Mouse (Mus musculus) limb, embryonic 11.5 days (tissue): ENCODE results near the gene Sugp1. TPM values are rescaled to one million over a fixed set of nuclear protein-coding genes. Genes with fewer than 3 reads are reported as not detected.

Source experiments
- ATAC-seq: fragments of 200-750 bp; cut with Nextera tagmentation; 2 replicates; pipeline ENCODE4 v1.8.0; 2017; ENCODE audit warnings: low read depth; ENCODE audit not compliant: insufficient number of reproducible peaks, low FRiP score, low TSS enrichment
- DNase-seq: peaks from one replicate; pipeline ENCODE4 v3.0.0-alpha.2; 2015; ENCODE audit warnings: low spot score
- H3K27ac ChIP-seq: fragments of 300-500 bp; sonication (generic); replicated peaks from 2 replicates; pipeline ENCODE4 v1.5.1; 2014; ENCODE audit warnings: low read depth, mild to moderate bottlenecking, low read length
- H3K27me3 ChIP-seq: fragments of 300-500 bp; sonication (generic); 2 replicates; pipeline ENCODE4 v1.6.1; 2014; ENCODE audit warnings: mild to moderate bottlenecking, low read length, mixed read lengths; ENCODE audit not compliant: control insufficient read depth, insufficient read depth
- H3K36me3 ChIP-seq: fragments of 300-500 bp; sonication (generic); 2 replicates; pipeline ENCODE4 v1.6.1; 2014; ENCODE audit warnings: mild to moderate bottlenecking, low read length, moderate library complexity, mixed read lengths; ENCODE audit not compliant: control insufficient read depth, insufficient read depth
- H3K4me1 ChIP-seq: fragments of 300-500 bp; sonication (generic); 2 replicates; pipeline ENCODE4 v1.6.1; 2014; ENCODE audit warnings: low read length, mixed read lengths; ENCODE audit not compliant: control insufficient read depth, insufficient read depth
- H3K4me2 ChIP-seq: fragments of 300-500 bp; sonication (generic); 2 replicates; pipeline ENCODE4 v1.6.1; 2014; ENCODE audit warnings: low read depth, mild to moderate bottlenecking, moderate library complexity; ENCODE audit not compliant: severe bottlenecking
- H3K4me3 ChIP-seq: fragments of 300-500 bp; sonication (generic); 2 replicates; pipeline ENCODE4 v1.5.1; 2014; ENCODE audit warnings: low read depth, low read length
- H3K9ac ChIP-seq: fragments of 300-500 bp; sonication (generic); 2 replicates; pipeline ENCODE4 v1.6.1; 2014; ENCODE audit warnings: mild to moderate bottlenecking, low read length
- H3K9me3 ChIP-seq: fragments of 300-500 bp; sonication (generic); 2 replicates; pipeline ENCODE4 v1.6.1; 2016; ENCODE audit warnings: low read length; ENCODE audit not compliant: control insufficient read depth
- WGBS: fragments of 180-500 bp; shearing (Covaris S2); extraction: QIAGEN DNeasy Blood & Tissue Kit; methylation state at CpG from one replicate; pipeline ENCODE4 v1.1.7; 2014; 5-methylcytosine and 5-hydroxymethylcytosine counted together
- polyA plus RNA-seq: library from polyadenylated mRNA; unstranded; fragments of >200 nt; fragmentation: Nextera tagmentation; extraction: Ambion mirVana; gene quantifications from 2 replicates; pipeline ENCODE4 v1.2.1, GENCODE M21; 2014

Gene Sugp1
- polyA plus RNA-seq, 1 experiment from 2014 or later = 39.1 TPM

GRCm38 (mm10) chr8:70110451-70110850, 67.8 kb downstream of the Sugp1 start:
- no peaks in the 10 kb centered on the region for H3K36me3 ChIP-seq
- H3K4me2 ChIP-seq = no peak overlapping the region
- H3K9ac ChIP-seq = no peak overlapping the region
- no peak overlapping the region for H3K27ac ChIP-seq
- H3K4me3 ChIP-seq = no peak overlapping the region
- WGBS = 96% methylated on average over 2 of the region's 2 CpGs
- no peaks in the 10 kb centered on the region; the same call in 1 of the 2 replicates for H3K9me3 ChIP-seq
- ATAC-seq (no peak), DNase-seq (no peak)
- H3K27me3 ChIP-seq = peaks cover 55% of the 10 kb centered on the region
- no peaks in the 10 kb centered on the region for H3K4me1 ChIP-seq

GRCm38 (mm10) chr8:70111192-70111795, 68.7 kb downstream of the Sugp1 start:
- Histone ChIP-seq H3K9ac (no peak overlapping the region), H3K36me3 (no peaks in the 10 kb centered on the region), H3K4me2 (no peak overlapping the region), H3K4me1 (no peaks in the 10 kb centered on the region), H3K9me3 (no peaks in the 10 kb centered on the region; the same call in 1 of the 2 replicates), H3K27ac (no peak overlapping the region), H3K4me3 (no peak overlapping the region), H3K27me3 (peaks cover 56% of the 10 kb centered on the region)
- ATAC-seq (no peak), DNase-seq (no peak)
- 42% methylated on average over 23 of the region's 23 CpGs for WGBS

- Histone ChIP-seq H3K9me3 (no peaks in the 10 kb centered on the region; the same call in 1 of the 2 replicates), H3K4me3 (0 out of 2 replicates have a peak overlapping the region, but pooled peaks have one; percentile 5), H3K27me3 (peaks cover 62% of the 10 kb centered on the region), H3K36me3 (no peaks in the 10 kb centered on the region), H3K9ac (no peak overlapping the region), H3K4me1 (no peaks in the 10 kb centered on the region), H3K27ac (no peak overlapping the region), H3K4me2 (peak overlapping the region; percentile 24; the same call in 1 of the 2 replicates)
- ATAC-seq = no peak
- DNase-seq = peak; percentile 36
- WGBS = 8% methylated on average over 43 of the region's 43 CpGs
Observed at GRCm38 (mm10) chr8:70112401-70113016, 69.9 kb downstream of the Sugp1 start.

GRCm38 (mm10) chr8:70114488-70114887, 71.9 kb downstream of the Sugp1 start:
- H3K4me2 ChIP-seq = no peak overlapping the region
- no peak for DNase-seq
- no peak for ATAC-seq
- no peaks in the 10 kb centered on the region; the same call in 1 of the 2 replicates for H3K9me3 ChIP-seq
- no peak overlapping the region for H3K4me3 ChIP-seq
- WGBS = 26% methylated on average over 6 of the region's 6 CpGs
- no peaks in the 10 kb centered on the region for H3K4me1 ChIP-seq
- no peaks in the 10 kb centered on the region for H3K36me3 ChIP-seq
- H3K27me3 ChIP-seq = peaks cover 75% of the 10 kb centered on the region
- no peak overlapping the region for H3K27ac ChIP-seq
- no peak overlapping the region for H3K9ac ChIP-seq

- H3K9ac ChIP-seq = no peak overlapping the region
- H3K4me1 ChIP-seq = no peaks in the 10 kb centered on the region
- DNase-seq = no peak
- no peak overlapping the region for H3K27ac ChIP-seq
- H3K4me2 ChIP-seq = no peak overlapping the region
- no peak overlapping the region for H3K4me3 ChIP-seq
- ATAC-seq = no peak
- H3K36me3 ChIP-seq = no peaks in the 10 kb centered on the region
- H3K9me3 ChIP-seq = no peaks in the 10 kb centered on the region; the same call in 1 of the 2 replicates
- WGBS = 69% methylated on average over 13 of the region's 13 CpGs
- peaks cover 79% of the 10 kb centered on the region for H3K27me3 ChIP-seq
Observed at GRCm38 (mm10) chr8:70114892-70115291, 72.3 kb downstream of the Sugp1 start.

- H3K4me3 ChIP-seq = no peak overlapping the region
- H3K4me2 ChIP-seq = no peak overlapping the region
- no peak overlapping the region for H3K27ac ChIP-seq
- no peaks in the 10 kb centered on the region for H3K36me3 ChIP-seq
- H3K27me3 ChIP-seq = peaks cover 61% of the 10 kb centered on the region
- ATAC-seq (no peak), DNase-seq (peak; percentile 80)
- WGBS = 6% methylated on average over 9 of the region's 9 CpGs
- no peak overlapping the region for H3K9ac ChIP-seq
- no peaks in the 10 kb centered on the region for H3K9me3 ChIP-seq
- no peaks in the 10 kb centered on the region for H3K4me1 ChIP-seq
Observed at GRCm38 (mm10) chr8:70117611-70118010, 75.0 kb downstream of the Sugp1 start.

- no peak overlapping the region for H3K4me3 ChIP-seq
- H3K4me2 ChIP-seq = no peak overlapping the region
- H3K27me3 ChIP-seq = peaks cover 47% of the 10 kb centered on the region
- no peak overlapping the region for H3K27ac ChIP-seq
- H3K4me1 ChIP-seq = no peaks in the 10 kb centered on the region
- H3K9ac ChIP-seq = no peak overlapping the region
- H3K36me3 ChIP-seq = no peaks in the 10 kb centered on the region
- WGBS = 9% methylated on average over 17 of the region's 17 CpGs
- ATAC-seq (no peak), DNase-seq (no peak)
- no peaks in the 10 kb centered on the region for H3K9me3 ChIP-seq
Observed at GRCm38 (mm10) chr8:70118726-70119700, 76.4 kb downstream of the Sugp1 start.

GRCm38 (mm10) chr8:70120667-70121066, 78.1 kb downstream of the Sugp1 start, which contains the start of gene Ncan:
TSS of gene Ncan (minus strand) at chr8:70120873.
- H3K36me3 ChIP-seq = no peaks in the 10 kb centered on the region
- 2% methylated on average over 19 of the region's 19 CpGs for WGBS
- no peak within 1 kb of the TSS for H3K4me3 ChIP-seq
- no peaks in the 10 kb centered on the region for H3K9me3 ChIP-seq
- no peak within 1 kb of the TSS for H3K27ac ChIP-seq
- H3K4me1 ChIP-seq = no peaks in the 10 kb centered on the region
- H3K27me3 ChIP-seq = peaks cover 31% of the 10 kb centered on the region
- H3K4me2 ChIP-seq = peak within 1 kb of the TSS; percentile 41
- peak; percentile 84 for DNase-seq
- no peak within 1 kb of the TSS for H3K9ac ChIP-seq
- peak; percentile 66; the same call in 1 of the 2 replicates for ATAC-seq
